Mouse (Mus musculus): ENCODE measurements around the gene Coil. TPM values are rescaled to one million over a fixed set of nuclear protein-coding genes. Genes with fewer than 3 reads are reported as not detected.

Gene Coil
- total RNA-seq, 2 experiments from 2014 or later, result 4.8 to 4.9 TPM

Other genes starting within 250 kb of the Coil start
- gene Akap1, start 105.7 kb upstream of the Coil start, total RNA-seq (2021), result 100 to 1,000 TPM; 147 to 157 TPM
- gene Scpep1, start 14.8 kb upstream of the Coil start, total RNA-seq (2021), result 10 to 100 TPM; 13.1 to 17.2 TPM
- gene Elobl, start 3.3 kb upstream of the Coil start, total RNA-seq (2021), result not detected
- gene Trim25, start 29.1 kb downstream of the Coil start, total RNA-seq (2021), result 10 to 100 TPM; 21.8 to 26.1 TPM
- 1 to 10 TPM; 8.6 to 10.0 TPM for gene Dgke, start 96.6 kb downstream of the Coil start, total RNA-seq (2021)
- gene Gm525, start 103.6 kb downstream of the Coil start, total RNA-seq (2021), result not detected